Mouse (Mus musculus): ENCODE results near the gene Insl3.
"Not testable (repeated sequence)": the region's sequence is repeated elsewhere in the genome, so short reads cannot be mapped to it uniquely, and the experiment has no call there.

The Insl3 gene

DNA sequence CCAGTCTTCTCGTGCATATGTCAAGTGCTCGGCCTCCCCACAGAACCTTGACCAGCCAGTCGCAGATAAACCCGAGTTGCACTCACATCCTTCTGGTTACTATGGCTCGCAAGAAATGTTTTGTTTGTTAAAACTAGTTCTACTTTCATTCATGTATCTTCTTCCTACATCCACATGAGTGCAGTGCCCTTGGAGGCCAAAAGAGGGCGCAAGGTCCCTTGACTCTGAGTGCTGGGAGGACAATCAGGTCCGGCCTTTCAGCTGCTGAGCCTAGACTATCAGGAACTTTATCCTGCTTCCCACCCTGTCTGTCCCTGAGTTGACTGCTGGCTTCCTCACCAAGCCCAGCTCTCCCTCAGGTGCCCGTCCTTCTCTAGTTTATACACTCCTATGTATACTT is 18.9 kb downstream of the Insl3 start:
- DNase-seq (ENCODE audit: extremely low read depth, low read depth, low spot score) = no peak

DNA sequence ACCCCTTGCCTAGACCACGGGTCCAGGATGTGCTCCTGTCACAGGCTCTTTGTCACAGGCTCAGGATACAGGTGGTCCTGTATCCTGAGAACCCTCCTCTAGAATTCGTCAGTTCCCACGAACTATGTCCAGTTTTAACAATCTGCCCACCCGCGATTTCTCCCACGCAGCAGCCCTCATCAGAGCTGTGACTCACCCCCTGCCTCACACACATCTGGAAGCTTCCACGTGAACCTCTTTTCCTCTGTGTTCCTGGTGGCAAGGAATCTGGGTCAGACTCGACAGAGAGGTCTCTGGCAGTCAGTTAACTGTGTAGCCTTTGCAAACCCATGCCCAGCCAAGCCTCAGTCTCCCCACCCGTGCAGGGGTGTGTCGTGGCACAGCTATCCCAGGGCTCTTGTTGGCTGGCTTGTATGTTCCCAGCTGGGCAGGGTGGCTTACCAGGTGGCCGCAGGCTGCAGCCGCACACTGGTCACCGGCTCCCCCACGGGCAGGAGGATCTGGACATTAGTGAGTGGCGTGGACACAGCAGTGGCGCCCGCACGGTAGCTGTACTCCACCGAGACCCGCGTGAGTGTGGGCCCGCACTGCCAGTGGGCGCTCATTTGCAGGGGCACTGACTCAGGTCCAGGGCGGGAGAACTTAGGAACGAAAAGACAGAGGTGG is 20.3 kb downstream of the Insl3 start:
- no peak for DNase-seq (ENCODE audit: extremely low read depth, low read depth, low spot score)

DNA sequence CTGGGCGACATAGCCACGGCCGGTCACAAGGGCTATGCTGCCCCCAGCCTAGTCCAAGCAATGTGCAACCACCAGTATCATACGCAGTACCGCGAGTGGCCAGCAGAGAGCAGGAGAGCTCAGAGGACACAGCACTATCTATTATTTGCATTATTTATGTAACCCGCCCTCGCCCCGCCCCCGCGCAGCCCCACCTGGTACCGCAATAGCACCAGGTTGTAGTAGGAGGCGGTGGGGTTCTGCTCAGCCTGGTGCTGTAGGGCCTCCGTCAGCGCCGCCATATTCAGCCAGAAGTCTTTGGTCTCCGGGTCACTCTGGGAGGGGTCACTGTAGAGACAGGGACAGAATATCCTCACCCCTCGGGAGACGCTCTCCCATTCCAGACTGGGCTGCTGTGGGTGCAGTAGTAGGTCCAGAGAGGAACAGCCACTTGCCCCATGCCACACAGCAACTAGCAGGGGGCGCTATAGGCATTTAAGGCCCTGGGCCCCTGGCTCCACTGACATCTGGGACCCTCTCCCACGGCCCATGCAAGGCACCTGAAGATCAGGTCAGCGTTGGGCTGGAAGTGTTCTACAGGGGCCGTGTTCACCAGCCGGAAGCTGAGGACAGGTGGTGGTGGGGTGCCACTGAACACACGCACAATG is 20.9 kb downstream of the Insl3 start:
- DNase-seq (ENCODE audit: extremely low read depth, low read depth, low spot score) = no peak

DNA sequence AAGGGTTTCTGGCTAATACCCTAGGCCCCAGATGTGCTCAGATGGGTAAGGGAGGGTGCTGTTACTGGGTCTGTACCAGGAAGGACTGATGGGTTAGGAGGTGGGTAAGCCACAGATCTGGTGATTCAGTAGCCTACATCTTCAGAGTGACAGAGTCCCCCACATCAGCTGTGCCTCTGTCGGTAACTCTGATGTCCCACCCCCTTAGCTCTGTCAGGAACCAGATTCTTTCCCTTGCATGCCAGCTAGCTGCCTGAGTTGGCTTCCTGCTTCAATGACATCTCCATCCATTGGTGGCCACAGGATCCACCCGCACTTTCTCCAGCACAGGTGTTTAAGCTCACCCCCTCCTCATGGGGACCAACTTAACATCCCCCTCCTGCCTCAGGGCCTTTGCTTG is 22.6 kb downstream of the Insl3 start:
- no peak for DNase-seq (ENCODE audit: extremely low read depth, low read depth, low spot score)

DNA sequence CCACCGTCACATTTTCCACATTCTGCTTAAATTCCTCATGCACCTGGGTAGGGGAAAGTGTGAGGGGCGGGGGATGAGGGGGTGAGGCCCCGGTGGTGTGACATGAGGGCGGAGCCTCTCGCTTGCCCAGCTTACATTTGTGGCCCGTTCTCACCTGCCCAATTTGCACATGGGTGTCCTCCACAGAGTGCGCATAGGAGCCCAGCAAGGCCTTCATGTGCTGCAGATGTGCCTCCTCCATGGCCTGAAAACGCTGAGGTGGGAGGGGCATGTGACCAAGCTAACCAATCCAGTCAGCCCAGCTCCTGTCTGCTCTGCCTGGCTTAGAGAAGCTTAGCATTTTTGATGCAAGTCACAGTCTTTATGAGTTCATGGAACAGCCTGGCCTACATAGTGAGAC is 26.5 kb downstream of the Insl3 start:
- no peak for DNase-seq (ENCODE audit: extremely low read depth, low read depth, low spot score)

DNA sequence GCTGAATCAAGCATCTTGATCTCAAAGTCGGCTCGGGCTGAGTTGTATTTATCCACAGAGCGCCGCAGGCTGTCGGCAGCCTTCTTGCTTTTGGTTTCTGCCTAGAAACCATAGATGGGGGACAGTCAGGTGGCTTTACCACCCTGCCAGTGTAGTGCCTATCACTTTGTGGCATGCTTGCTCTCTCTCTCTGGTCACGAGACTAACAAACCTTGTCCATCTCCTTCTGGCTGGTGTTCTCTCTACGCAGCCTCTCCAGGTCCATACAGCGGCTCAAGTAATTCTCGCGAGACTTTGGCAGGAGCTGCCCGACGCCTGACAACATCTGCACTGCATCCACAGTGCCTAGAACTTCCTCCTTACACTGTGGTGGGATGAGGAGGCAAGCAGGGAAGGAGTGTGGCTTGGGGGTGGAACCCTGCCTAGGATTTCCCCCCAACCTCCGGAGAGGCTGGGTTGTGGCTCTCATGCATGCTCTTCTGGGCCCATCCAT is 27.6 kb downstream of the Insl3 start:
- DNase-seq (ENCODE audit: extremely low read depth, low read depth, low spot score) = no peak

DNA sequence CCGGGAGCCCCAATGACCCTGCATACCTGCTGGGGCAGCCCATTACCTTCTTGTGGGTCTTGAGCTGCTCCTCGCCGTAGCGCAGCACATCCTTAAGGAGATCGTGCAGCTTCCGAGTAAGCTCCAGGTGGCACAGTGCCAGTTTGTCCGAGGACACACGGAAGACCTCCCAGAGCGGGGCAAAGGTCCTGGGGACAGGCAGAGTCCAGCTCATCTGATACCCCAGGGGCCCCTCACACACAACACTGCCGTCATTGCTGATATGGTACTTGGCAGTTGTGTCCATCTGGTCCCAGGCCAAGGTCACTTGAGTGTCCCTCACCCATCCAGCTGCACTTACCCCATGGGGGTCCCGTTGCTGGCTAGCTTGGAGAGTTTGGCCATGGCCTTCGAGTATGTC is 28.1 kb downstream of the Insl3 start:
- DNase-seq (ENCODE audit: extremely low read depth, low read depth, low spot score) = no peak

DNA sequence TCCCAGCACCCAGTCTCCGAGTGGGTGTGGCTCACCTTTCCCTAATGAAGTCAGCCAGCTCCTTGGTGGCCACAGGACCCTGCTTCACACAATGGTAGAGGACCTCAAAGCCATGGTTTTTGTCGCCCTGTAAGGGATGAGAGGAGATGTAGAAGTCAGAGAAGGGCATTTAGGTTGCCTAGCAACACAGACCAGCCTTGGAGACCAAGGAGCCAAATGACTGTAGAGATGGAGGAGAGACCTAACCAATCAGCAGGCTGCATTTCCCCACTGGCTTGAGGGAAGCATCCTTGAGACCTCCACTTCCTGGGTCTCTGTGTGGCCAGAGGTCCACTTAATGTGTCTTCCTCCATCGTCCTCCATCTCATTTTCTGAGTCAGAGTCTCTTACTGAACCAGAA is 29.2 kb downstream of the Insl3 start:
- no peak for DNase-seq (ENCODE audit: extremely low read depth, low read depth, low spot score)

DNA sequence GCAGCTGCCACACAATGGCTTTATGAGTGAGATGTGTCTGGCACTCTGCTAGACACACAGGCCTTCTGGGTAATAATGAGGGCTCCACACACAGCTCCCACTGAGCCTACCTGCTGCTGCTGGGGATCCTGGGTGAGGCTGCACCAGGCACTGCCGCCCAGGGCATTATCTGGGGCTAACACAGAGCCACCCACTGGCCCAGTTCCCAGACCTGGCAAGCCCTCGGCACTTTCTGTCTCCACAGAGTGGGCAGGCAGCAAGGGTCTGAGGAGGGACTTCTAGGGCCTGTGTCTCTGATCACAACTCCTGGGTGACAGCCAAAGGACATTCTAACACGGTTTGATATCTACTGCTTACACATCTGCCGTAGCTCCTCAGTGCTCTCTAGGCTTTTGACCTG is 30.2 kb downstream of the Insl3 start:
- DNase-seq (ENCODE audit: extremely low read depth, low read depth, low spot score) = no peak

DNA sequence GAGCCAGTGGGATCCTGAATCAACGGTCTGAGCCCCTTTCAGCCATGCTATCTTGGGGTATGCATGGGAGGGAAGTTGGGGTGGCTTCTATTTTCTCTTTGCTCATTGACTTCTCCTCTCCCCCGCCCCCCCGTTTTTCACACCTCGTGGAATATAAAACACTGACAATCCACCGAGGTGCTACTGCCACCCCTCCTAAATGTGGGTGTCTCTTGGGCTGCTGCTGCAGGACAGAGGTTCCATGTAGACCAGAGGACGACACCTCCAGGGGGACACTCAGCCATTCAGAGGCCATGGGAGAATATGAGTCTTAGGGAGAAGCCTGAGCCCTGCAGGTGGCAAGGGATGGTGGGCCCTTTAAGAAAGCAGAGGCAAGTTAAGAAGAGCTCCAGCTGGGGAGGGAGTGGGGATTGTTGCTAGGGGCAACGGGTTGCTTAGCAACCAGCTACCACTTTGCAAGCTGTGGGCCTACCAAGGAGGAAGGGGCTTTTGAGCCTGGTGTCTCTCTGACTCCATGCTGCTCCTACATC is 31.0 kb downstream of the Insl3 start:
- no peak for DNase-seq (ENCODE audit: extremely low read depth, low read depth, low spot score)

DNA sequence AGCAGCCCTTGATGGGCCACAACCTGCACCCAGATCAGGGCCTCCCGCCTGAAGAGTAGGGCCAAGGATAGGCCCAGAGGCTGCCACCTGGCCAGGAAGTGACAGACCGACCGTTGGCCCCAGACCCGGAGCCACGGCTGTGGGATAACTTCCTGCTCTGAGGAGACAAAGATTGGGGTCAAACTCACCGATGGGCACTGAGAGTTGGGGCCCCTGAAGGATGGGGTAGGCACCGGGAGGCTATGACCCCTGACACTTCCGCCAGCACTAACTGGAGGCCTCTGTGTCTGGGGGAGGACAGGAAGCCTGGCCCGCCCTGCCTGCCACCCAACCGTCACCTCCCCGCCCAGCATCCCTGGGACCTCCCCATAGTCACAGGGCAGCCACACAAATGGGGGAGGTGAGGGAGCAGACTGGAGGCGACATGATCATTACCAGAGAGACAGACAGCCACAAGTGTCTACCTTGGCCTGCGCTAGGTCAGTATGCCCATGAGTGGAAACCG is 34.1 kb downstream of the Insl3 start:
- DNase-seq (ENCODE audit: extremely low read depth, low read depth, low spot score) = no peak

DNA sequence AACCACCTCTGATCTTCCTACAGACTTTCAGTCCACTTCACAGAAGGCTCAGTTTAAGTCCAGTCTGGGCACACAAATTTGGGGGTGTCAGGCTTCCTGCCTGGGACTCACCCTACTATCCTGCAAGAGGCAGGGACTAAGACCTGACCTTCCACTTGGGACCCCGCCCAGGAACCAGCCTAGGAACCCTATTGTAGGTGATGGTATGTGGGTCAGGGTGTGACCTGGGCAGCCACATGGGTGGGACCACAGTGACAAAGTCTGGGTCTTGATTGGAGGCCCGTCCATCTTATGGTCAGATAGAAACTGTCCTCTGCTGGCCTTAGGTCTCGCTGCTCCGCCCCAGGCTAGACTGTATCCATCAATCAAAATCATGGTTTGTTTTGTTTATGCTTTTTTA is 35.4 kb downstream of the Insl3 start:
- DNase-seq (ENCODE audit: extremely low read depth, low read depth, low spot score) = no peak

DNA sequence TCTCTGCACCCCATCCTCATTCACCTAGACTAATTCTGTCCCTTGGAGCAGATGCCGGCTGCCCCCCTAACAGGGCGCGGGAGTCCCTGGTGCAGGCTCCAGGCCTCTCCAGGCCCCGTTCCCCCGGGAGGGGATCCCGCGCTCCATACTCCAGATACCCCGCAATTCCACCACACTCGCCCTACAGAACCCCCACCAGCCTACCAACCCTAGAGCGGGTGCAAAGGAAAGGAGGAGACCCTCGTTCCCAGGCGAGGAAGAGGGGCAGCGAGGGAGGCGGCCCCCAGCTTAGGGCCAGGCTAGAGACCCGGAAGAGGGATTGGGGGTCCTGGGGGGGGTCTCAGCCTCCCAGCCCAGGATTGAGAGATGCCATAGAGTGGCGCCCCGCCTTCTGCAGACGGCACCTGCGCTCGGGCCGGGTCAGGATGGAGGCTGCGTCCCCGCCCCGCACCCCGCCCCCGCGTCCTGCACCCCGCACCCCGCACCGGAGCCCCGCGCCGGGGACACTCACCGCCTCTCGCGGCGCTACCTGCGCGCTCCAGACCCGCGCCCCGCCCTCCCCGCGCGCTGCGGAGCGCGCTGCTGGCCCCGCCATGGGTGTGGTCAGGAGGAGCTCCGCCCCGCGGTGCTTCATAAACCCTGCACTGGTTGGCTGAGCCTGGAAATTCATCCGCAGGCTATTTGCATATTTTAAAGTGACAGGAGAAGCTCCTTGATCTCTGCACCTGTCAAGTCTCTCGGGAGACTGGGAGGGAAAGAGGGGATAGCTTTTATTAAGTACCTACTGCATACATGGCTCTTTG is 36.3 kb downstream of the Insl3 start, which contains the start of gene Fcho1:
Gene Fcho1, minus strand, starts transcription at position 595 of the 803 bp plus-strand sequence.
- peak; percentile 51 for DNase-seq (ENCODE audit: extremely low read depth, low read depth, low spot score)

DNA sequence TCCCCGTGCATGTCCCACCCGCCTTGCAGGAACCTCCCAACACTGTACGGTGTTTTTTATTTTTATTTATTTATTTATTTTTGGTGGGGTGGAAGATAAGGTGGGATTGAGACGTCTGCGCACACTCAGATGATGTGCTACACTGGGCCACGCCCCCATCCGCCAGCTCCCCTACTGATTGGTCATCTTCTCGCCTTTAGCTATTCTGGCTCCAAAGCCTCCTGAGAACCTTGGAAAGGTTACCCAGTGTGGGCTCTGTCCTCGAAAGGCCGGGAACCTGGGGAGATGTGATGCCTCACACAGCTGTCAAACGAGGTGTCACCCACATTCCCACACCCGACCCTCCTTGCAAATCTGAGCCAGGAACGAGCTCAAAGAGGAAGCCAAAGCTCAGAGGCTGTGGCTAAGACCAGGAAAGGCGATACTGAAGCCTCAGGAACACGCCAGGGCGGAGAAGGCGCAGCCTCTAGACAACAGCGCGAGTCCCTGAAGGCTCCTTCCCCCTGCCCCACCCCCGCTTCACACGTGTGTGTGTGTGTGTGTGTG is 39.3 kb downstream of the Insl3 start:
- DNase-seq (ENCODE audit: extremely low read depth, low read depth, low spot score) = no peak

DNA sequence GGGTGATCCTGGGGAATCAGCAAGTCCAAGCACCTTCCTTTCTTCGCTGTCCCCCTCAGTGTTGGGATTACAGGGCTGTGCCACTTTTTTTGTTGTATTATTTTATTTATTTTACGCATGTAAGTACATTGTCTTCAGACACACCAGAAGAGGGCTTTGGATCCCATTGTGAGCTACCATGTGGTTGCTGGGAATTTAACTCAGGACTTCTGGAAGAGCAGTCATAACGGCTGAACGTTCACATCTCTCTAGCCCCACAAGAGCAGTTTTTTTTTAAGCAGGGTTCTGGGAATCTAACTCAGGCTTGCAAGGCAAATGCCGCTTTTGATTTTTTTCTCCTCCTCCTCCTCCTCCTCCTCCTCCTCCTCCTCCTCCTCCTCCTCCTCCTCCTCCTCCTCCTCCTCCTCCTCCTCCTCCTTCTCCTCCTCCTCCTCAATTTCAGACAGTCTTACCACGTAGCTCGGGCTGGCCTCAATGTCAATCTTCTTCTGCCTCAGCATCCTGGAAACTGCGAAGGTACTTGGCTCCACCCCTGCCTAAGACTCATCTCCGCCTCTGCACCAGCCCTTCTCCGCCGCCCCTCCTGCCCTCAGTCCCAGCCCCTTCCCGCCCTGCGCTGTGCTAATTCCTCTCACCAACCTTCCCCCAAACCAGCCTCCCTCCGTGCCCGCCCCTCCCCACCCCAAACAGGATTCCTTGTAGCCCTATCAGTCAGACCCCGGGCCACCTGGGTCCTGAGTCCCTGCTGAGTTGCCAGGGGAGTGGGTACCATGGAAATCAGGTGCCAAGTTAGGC is 40.0 kb downstream of the Insl3 start:
- DNase-seq (ENCODE audit: extremely low read depth, low read depth, low spot score) = no peak

DNA sequence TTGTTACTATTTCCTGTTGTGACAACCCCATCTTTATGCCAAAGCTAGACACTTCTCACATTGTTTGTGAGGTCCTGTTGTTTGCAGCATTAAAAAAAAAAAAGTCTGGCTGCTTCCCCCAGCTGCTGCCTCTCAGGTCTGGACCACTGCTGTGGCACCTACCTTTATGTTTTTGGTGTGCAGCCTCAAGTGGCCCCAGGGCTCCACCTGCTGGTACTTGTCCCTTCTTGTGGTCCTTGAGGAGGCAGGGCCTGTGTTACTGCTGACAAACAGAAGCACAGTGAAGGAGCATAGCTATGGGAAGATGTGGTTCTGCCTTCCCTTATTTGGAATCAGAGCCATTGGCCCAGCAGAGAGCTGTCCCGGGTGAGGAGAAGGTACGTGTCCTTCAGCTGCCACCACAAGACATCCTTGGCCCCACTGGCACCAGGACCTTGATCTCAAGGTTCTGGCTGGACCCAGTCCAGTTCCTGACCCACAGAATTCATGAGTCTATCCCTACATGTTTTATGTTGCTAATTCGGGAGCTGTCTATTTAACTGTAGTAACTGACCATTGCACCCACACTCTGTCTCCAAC is 42.7 kb downstream of the Insl3 start:
- DNase-seq (ENCODE audit: extremely low read depth, low read depth, low spot score) = no peak

DNA sequence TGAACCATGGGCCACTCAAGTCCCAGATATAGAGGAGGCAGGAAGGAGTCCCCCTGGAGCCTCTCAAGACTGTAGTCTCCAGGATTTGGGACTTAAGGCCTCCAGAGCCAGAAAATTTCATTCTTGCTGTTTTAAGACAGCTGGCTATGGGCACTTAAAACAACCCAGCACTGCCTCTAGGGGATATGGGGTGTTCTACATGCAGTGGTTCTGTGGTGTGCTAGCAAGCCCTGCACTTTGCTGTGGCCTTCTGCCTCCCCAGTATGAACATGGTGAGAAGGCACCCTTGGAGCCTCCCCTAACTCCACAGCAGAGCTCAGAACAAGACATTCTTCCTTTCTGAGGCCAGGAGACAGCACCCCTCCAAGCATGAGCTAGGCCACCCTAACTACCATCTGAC is 49.3 kb downstream of the Insl3 start:
- DNase-seq (ENCODE audit: extremely low read depth, low read depth, low spot score) = not testable (repeated sequence)

Measured in fat pad, adult 2 months (tissue).